Mouse (Mus musculus) lung, postnatal 0 days (tissue): ENCODE measurements around the gene Jagn1.

Experiments used
- CTCF ChIP-seq: IDR thresholded peaks from 2 replicates; pipeline ENCODE4 v1.5.1; 2016; ENCODE audit warnings: antibody characterized with exemption, mild to moderate bottlenecking
- EP300 ChIP-seq: IDR thresholded peaks from 2 replicates; pipeline ENCODE4 v1.6.1; 2016; ENCODE audit warnings: antibody characterized with exemption, mild to moderate bottlenecking, control low read depth

- TF ChIP-seq EP300 (no peak), CTCF (no peak)
These were observed 15.7 kb upstream of the Jagn1 start for GRCm38 (mm10) chr6:113426696-113427095.
